Mouse (Mus musculus) C2C12 (cell line): ENCODE data around the gene Plce1.

Experiments used
- CTCF ChIP-seq: IDR thresholded peaks from one replicate; pipeline ENCODE4 v1.5.1; 2011; ENCODE audit not compliant: control insufficient read depth, insufficient read depth, insufficient read length
- MAX ChIP-seq: IDR thresholded peaks from one replicate; pipeline ENCODE4 v1.6.1; 2011; ENCODE audit warnings: mild to moderate bottlenecking, control low read depth
- USF1 ChIP-seq: IDR thresholded peaks from one replicate; pipeline ENCODE4 v1.6.1; 2011; ENCODE audit warnings: low read depth, mild to moderate bottlenecking, control low read depth, moderate library complexity

DNA sequence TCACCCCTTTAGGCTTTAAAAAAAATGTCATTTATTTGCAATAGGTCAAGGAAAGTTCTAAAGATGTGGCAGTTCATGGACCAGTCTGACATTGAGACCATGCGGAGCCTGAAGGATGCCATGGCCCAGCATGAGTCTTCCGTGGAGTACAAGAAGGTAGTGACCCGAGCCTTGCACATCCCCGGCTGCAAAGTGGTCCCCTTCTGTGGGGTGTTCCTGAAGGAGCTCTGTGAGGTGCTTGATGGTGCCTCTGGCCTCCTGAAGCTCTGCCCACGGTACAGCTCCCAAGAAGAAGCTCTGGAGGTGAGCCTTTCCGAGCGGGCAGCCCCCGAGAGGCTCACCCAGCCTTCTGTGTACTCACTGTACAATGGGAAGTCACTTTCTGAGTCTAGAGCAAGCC is 220.9 kb downstream of the Plce1 start:
- TF ChIP-seq CTCF = no peak
- TF ChIP-seq USF1 = no peak
- no peak for TF ChIP-seq MAX
